Mouse (Mus musculus) midbrain, embryonic 14.5 days (tissue): ENCODE measurements at regions not wholly inside any gene's neighbourhood (a gene's known extent, or its start where the extent isn't known, plus 50 kb on each side); places are given as distances from the start of the nearest gene placed in this dataset.
A peak's percentile ranks its signal among the peaks of the same experiment; 100 is the strongest.

ENCODE experiments used
- ATAC-seq: fragments of 200-750 bp; cut with Nextera tagmentation; 2 replicates; pipeline ENCODE4 v1.8.0; 2017; ENCODE audit warnings: moderate number of reproducible peaks, moderate library complexity; ENCODE audit not compliant: low FRiP score, low TSS enrichment
- DNase-seq: peaks from one replicate; pipeline ENCODE4 v3.0.0-alpha.2; 2015
- H3K27ac ChIP-seq: fragments of 300-500 bp; sonication (generic); replicated peaks from 2 replicates; pipeline ENCODE4 v1.5.1; 2014; ENCODE audit warnings: mild to moderate bottlenecking, low read depth, low read length, moderate library complexity
- H3K27me3 ChIP-seq: fragments of 300-500 bp; sonication (generic); 2 replicates; pipeline ENCODE4 v1.6.1; 2014; ENCODE audit warnings: low read length, control low read depth, mixed read lengths; ENCODE audit not compliant: control insufficient read depth, insufficient read depth
- H3K36me3 ChIP-seq: fragments of 300-500 bp; sonication (generic); 2 replicates; pipeline ENCODE4 v1.6.1; 2014; ENCODE audit warnings: low read length, control low read depth; ENCODE audit not compliant: control insufficient read depth, insufficient read depth
- H3K4me1 ChIP-seq: fragments of 300-500 bp; sonication (generic); 2 replicates; pipeline ENCODE4 v1.6.1; 2014; ENCODE audit warnings: mild to moderate bottlenecking, antibody characterized with exemption, low read length, control low read depth; ENCODE audit not compliant: control insufficient read depth, insufficient read depth
- H3K4me2 ChIP-seq: fragments of 300-500 bp; sonication (generic); 2 replicates; pipeline ENCODE4 v1.6.1; 2014; ENCODE audit warnings: mild to moderate bottlenecking, low read length, moderate library complexity
- H3K4me3 ChIP-seq: fragments of 300-500 bp; sonication (generic); replicated peaks from 2 replicates; pipeline ENCODE4 v1.5.1; 2014; ENCODE audit warnings: low read depth, low read length
- H3K9ac ChIP-seq: fragments of 300-500 bp; sonication (generic); replicated peaks from 2 replicates; pipeline ENCODE4 v1.6.1; 2014; ENCODE audit warnings: mild to moderate bottlenecking, low read length, moderate library complexity
- H3K9me3 ChIP-seq: fragments of 300-500 bp; sonication (generic); 2 replicates; pipeline ENCODE4 v1.6.1; 2016; ENCODE audit warnings: low read length, control low read depth, mixed read lengths; ENCODE audit not compliant: control insufficient read depth
- WGBS: fragments of 180-500 bp; shearing (Covaris S2); extraction: QIAGEN DNeasy Blood & Tissue Kit; methylation state at CpG from one replicate; pipeline ENCODE4 v1.1.7; 2014; 5-methylcytosine and 5-hydroxymethylcytosine counted together

DNA sequence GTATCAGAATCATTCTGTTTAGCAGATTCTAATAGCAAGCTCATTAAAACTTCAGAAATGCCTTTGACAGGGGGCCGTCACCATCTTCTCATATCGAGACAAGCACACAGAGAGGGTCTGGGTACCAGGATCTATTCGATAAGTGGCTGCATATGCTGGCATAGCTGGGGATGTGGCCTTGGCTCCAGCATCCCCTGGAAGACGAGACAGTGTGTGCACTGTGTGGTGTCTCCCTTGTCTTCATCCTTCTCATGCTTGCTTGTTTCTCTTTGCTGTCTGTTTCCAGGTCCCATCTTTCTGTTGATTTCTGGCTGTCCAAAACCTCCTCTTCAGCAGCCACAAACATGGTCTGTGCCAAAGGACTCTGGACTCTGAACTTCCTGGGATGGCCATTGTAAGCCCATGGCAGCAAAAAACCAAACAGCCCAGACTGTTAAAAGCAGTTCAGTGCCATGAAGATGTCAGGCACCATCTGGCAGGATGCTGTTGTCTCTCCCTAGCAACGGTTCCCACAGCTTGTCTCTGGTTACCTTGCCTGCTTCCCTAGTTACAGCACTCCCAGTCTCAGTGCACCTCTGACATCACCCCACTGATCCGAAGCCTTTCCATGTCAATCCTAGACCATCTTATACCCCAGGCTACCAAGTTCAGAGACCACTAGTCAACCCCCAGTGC lies 56.5 kb downstream of the Kctd12 start:
- Histone ChIP-seq H3K4me1 (no peaks in the 10 kb centered on the region), H3K27ac (no peak overlapping the region), H3K9me3 (no peaks in the 10 kb centered on the region), H3K9ac (no peak overlapping the region), H3K4me2 (no peak overlapping the region), H3K27me3 (no peaks in the 10 kb centered on the region), H3K4me3 (no peak overlapping the region), H3K36me3 (no peaks in the 10 kb centered on the region)
- peak; percentile 27; the same call in 1 of the 2 replicates for ATAC-seq
- WGBS: 75% methylated on average over 6 of the region's 6 CpGs
- DNase-seq: peak; percentile 32

DNA sequence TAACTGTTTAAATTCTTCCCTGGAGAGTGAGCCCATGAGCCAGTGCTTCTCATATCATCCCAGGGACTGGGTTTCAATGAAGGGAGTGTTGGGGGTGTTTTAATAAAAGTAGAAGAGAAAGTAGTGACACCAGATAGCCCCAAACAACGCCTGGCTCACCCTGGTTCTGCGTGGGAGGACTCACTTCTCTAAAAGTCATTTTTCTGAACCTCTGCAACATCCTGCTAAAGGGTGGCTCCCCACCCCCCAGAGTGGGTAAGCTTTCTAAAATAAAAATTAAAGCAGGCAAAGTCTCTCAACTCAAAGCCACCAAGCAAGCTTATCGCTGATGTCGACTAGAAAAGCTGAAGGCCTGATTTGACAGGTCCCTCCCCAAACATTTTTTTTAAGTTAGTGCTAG lies 57.8 kb downstream of the Kctd12 start:
- 88% methylated on average over 4 of the region's 4 CpGs for WGBS
- H3K27me3 ChIP-seq: no peaks in the 10 kb centered on the region
- no peaks in the 10 kb centered on the region for H3K4me1 ChIP-seq
- DNase-seq (no peak), ATAC-seq (no peak)
- H3K4me3 ChIP-seq: no peak overlapping the region
- no peak overlapping the region for H3K27ac ChIP-seq
- H3K9me3 ChIP-seq: no peaks in the 10 kb centered on the region
- no peak overlapping the region for H3K9ac ChIP-seq
- no peak overlapping the region for H3K4me2 ChIP-seq
- no peaks in the 10 kb centered on the region for H3K36me3 ChIP-seq

DNA sequence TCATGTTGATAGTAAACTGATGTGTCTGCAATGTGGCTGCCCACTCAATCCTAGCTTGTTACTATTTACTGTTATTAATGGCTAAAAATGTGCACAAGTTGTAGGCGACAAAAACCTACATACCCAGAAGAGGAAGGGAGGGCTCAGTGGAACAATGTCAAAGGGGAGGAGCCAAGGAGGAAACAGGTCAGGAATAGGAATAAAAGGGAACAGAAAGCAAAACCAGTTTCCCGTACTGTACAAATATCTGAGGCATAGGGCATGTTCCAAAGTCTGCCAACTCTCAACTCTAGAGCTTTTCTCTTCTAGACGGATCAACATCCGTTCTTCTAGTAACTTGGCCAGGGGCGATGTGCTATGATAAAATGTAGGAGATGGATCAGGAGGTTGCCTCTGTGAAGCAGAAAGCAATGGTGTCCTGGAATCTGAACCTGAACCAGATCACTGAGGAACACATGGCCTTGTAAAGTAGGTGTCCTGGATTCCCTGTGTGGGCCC lies 59.9 kb downstream of the Kctd12 start:
- H3K9ac ChIP-seq: no peak overlapping the region
- H3K9me3 ChIP-seq: no peaks in the 10 kb centered on the region
- H3K4me2 ChIP-seq: no peak overlapping the region
- ATAC-seq (no peak), DNase-seq (no peak)
- H3K27ac ChIP-seq: no peak overlapping the region
- H3K36me3 ChIP-seq: no peaks in the 10 kb centered on the region
- 97% methylated on average over 5 of the region's 5 CpGs for WGBS
- no peak overlapping the region for H3K4me3 ChIP-seq
- H3K27me3 ChIP-seq: no peaks in the 10 kb centered on the region
- no peaks in the 10 kb centered on the region for H3K4me1 ChIP-seq

DNA sequence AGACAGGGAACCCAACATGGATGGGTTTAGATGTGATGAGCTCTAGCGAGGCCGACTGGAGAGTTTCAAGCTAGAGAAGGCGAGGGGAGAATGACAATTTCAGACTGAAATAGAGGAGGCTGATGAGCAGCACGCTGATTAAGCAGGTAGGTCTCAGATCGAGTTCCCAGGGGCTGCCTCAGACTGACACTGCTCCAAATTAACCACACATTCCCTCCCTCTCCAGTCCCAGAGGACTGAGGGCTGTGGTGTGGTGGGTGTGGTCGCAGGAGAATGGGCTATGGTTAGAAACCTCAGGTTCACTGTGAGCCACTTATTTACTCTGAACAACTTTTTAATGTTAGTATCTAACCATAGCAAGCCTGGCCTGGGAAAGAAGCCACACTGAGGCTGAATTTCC lies 62.0 kb downstream of the Kctd12 start:
- no peak overlapping the region for H3K27ac ChIP-seq
- DNase-seq (no peak), ATAC-seq (no peak)
- H3K4me2 ChIP-seq: no peak overlapping the region
- no peaks in the 10 kb centered on the region for H3K4me1 ChIP-seq
- WGBS: 81% methylated on average over 6 of the region's 6 CpGs
- no peak overlapping the region for H3K9ac ChIP-seq
- H3K36me3 ChIP-seq: no peaks in the 10 kb centered on the region
- H3K4me3 ChIP-seq: no peak overlapping the region
- H3K9me3 ChIP-seq: no peaks in the 10 kb centered on the region
- no peaks in the 10 kb centered on the region for H3K27me3 ChIP-seq

DNA sequence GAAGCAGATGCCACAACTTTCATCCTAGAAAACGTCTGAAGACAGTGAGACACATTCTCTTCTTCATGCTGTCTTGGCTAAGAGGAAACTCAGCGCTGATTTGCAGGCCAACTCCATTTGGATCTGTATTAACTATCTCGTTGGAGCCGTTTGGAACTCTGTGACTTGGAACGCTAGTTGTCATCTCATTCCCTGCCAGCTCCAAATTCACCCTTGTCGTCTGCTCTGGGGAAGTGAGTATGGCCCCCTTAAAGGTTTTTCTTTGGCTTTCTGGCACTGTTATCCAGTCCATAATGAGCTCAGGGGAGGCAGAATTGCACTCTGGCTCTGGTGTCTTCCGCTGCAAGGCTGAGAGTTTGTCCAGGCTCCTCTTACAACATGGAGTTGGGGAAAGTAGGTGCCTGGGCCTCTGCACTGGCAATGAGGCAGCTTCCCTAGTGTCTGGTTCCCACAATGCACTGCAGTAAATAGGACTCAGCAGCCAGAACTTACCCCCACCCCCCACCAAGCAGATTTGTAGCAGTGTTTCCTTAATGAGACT lies 63.1 kb downstream of the Kctd12 start:
- no peak overlapping the region for H3K4me2 ChIP-seq
- no peak overlapping the region for H3K9ac ChIP-seq
- no peak overlapping the region for H3K4me3 ChIP-seq
- no peaks in the 10 kb centered on the region for H3K36me3 ChIP-seq
- H3K27ac ChIP-seq: no peak overlapping the region
- WGBS: 82% methylated on average over 7 of the region's 7 CpGs
- H3K4me1 ChIP-seq: no peaks in the 10 kb centered on the region
- no peak for ATAC-seq
- H3K27me3 ChIP-seq: no peaks in the 10 kb centered on the region
- H3K9me3 ChIP-seq: no peaks in the 10 kb centered on the region
- no peak for DNase-seq

GRCm38 (mm10) chr14:102917929-102918328 lies 64.5 kb downstream of the Kctd12 start:
- no peaks in the 10 kb centered on the region for H3K4me1 ChIP-seq
- no peak overlapping the region for H3K4me3 ChIP-seq
- ATAC-seq (no peak), DNase-seq (no peak)
- no peaks in the 10 kb centered on the region for H3K27me3 ChIP-seq
- no peak overlapping the region for H3K4me2 ChIP-seq
- no peaks in the 10 kb centered on the region for H3K36me3 ChIP-seq
- no peaks in the 10 kb centered on the region for H3K9me3 ChIP-seq
- H3K9ac ChIP-seq: no peak overlapping the region
- H3K27ac ChIP-seq: no peak overlapping the region
- WGBS: 80% methylated on average over 1 of the region's 1 CpGs

DNA sequence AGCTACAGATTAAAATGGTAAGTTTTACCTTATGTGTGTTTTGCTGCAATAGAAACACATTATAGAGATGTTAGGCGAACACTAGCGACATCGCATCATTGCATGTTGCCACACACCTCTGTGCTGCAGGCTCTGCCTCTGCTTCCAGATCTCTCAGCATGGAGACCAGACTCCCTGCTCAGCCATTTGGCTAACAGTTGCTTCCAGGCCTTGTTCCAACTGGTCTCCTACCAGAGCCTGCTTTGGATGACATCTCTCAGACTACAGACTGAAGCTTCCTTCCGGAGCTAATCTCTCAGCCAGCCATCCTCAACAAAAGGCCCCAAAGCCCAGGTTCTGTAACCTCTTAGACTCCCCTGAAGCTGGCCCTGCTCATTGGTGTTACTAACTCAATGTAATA lies 66.5 kb downstream of the Kctd12 start:
- 83% methylated on average over 4 of the region's 4 CpGs for WGBS
- ATAC-seq (no peak), DNase-seq (no peak)
- no peaks in the 10 kb centered on the region for H3K4me1 ChIP-seq
- no peak overlapping the region for H3K4me3 ChIP-seq
- H3K4me2 ChIP-seq: no peak overlapping the region
- H3K27me3 ChIP-seq: no peaks in the 10 kb centered on the region
- no peaks in the 10 kb centered on the region for H3K9me3 ChIP-seq
- H3K36me3 ChIP-seq: no peaks in the 10 kb centered on the region
- no peak overlapping the region for H3K9ac ChIP-seq
- no peak overlapping the region for H3K27ac ChIP-seq

- H3K27me3 ChIP-seq: no peaks in the 10 kb centered on the region
- H3K9me3 ChIP-seq: no peaks in the 10 kb centered on the region
- no peaks in the 10 kb centered on the region for H3K4me1 ChIP-seq
- H3K4me2 ChIP-seq: no peak overlapping the region
- no peak for DNase-seq
- WGBS: 74% methylated on average over 3 of the region's 3 CpGs
- H3K4me3 ChIP-seq: no peak overlapping the region
- no peaks in the 10 kb centered on the region for H3K36me3 ChIP-seq
- H3K27ac ChIP-seq: no peak overlapping the region
- no peak for ATAC-seq
- H3K9ac ChIP-seq: no peak overlapping the region
Measured at GRCm38 (mm10) chr14:102911582-102911981, 70.9 kb downstream of the Kctd12 start.

DNA sequence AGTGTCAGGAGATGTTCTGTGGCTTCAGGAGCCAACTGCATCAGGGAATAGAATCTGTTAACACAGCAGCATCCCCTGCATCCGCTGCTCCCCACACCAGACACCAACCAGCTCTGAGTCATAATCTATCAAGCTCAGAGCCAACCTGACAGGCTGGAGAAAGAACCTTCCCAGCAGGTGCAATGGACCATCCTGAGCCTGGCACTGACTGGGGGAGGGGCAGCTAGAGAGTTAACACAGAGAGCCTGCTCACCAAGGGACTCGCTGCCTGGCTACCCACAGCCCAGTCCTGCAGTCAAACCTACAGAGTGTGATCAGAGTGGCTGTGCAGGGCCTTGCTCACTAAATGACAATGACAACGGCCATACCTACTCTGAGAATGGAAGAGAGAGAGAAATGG lies 73.4 kb downstream of the Kctd12 start:
- H3K27me3 ChIP-seq: no peaks in the 10 kb centered on the region
- H3K27ac ChIP-seq: no peak overlapping the region
- H3K36me3 ChIP-seq: no peaks in the 10 kb centered on the region
- 88% methylated on average over 3 of the region's 3 CpGs for WGBS
- no peak overlapping the region for H3K4me2 ChIP-seq
- no peaks in the 10 kb centered on the region for H3K9me3 ChIP-seq
- ATAC-seq: no peak
- H3K4me3 ChIP-seq: no peak overlapping the region
- H3K9ac ChIP-seq: no peak overlapping the region
- H3K4me1 ChIP-seq: no peaks in the 10 kb centered on the region
- no peak for DNase-seq
